Mouse (Mus musculus): ENCODE measurements around the gene Lmnb2. TPM values are rescaled to one million over a fixed set of nuclear protein-coding genes. Genes with fewer than 3 reads are reported as not detected.

Gene Lmnb2
- polyA plus RNA-seq, 1 experiment from 2014 or later, result 6.9 TPM

DNA sequence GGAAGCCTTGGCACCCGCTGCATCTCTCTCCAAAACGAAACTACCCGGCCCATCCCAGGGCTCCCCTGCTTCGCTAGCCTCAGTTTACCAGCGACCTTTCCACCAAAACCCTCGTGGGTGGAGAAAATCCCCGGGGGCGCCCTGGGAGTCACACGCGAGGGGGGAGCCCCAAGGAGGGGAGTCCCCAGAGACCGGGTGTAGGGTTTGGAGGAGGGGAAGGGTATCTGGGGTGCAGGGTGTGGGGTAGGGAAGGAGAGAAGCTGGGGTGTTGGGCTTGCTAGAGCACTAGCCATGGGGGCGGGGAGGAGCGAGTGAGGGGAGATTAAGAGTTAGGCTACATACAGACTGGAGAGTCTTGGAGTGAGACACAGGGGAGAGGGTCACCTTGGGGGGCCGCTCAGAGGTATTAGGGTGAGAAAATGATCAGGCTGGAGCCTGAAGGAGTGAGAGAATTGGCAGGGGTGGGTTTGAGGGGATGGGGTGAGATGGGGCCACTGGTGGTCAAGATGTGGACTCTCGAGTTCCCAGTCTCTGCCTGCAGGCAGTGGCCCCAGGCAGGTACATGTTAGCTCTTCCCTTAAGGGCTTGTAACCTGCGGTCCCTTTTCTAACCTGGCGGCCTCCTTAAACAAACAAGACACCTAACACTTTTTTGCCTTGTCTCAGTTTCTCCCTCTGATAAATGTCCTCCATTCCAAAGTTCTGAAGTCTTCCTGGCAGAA is 14.8 kb upstream of the Lmnb2 start:
- Histone ChIP-seq H3K27ac (ENCODE audit: low read length) (peak overlapping the region; percentile 63; the same call in 1 of the 2 replicates), H3K4me2 (replicated peaks; ENCODE audit: low read depth, low read length) (peak overlapping the region; percentile 81), H3K4me3 (ENCODE audit: low read depth, low read length) (peak overlapping the region; percentile 88), H3K4me1 (ENCODE audit: insufficient read depth, low read depth, low read length) (peaks cover 44% of the 10 kb centered on the region), H3K9ac (replicated peaks; ENCODE audit: low read depth) (peak overlapping the region; percentile 36; the same call in 1 of the 2 replicates), H3K36me3 (ENCODE audit: insufficient read depth, low read length) (no peaks in the 10 kb centered on the region), H3K27me3 (replicated peaks; ENCODE audit: insufficient read depth, low read length) (no peaks in the 10 kb centered on the region), H3K9me3 (ENCODE audit: low read length) (no peaks in the 10 kb centered on the region)
- 2% methylated on average over 17 of the region's 17 CpGs for WGBS
- ATAC-seq (no peak), DNase-seq (ENCODE audit: low spot score) (peak; percentile 44)
- TF ChIP-seq EP300 (IDR thresholded peaks at IDR 0.05) (no peak), CTCF (IDR thresholded peaks at IDR 0.05) (no peak)

DNA sequence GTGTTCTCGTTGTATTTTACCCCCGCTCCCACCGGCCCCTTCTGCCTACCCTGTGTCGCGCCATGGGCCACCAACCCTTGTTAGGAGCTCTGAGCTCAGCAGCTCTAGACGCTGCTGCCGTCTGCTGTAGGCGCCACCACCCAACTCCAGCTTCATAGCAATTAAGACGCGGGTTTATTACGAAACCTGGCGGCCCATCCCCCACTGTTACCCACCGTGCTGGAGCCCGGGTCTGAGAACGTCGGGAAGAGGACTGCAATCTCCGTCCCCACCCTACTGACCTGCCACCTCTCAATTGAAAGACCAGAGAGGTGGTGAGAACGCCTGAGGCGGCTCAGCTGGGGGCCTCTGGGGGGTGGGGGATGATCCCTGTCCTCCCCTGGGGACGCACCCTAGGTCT is 14.2 kb upstream of the Lmnb2 start:
- DNase-seq (ENCODE audit: low spot score), result peak; percentile 60
- H3K9ac ChIP-seq (replicated peaks; ENCODE audit: low read depth), result peak overlapping the region; percentile 36; the same call in 1 of the 2 replicates
- TF ChIP-seq CTCF (IDR thresholded peaks at IDR 0.05) (no peak), EP300 (IDR thresholded peaks at IDR 0.05) (no peak)
- H3K9me3 ChIP-seq (ENCODE audit: low read length), result no peaks in the 10 kb centered on the region
- peaks cover 37% of the 10 kb centered on the region for H3K4me1 ChIP-seq (ENCODE audit: insufficient read depth, low read depth, low read length)
- H3K4me2 ChIP-seq (replicated peaks; ENCODE audit: low read depth, low read length), result peak overlapping the region; percentile 81
- no peaks in the 10 kb centered on the region for H3K27me3 ChIP-seq (replicated peaks; ENCODE audit: insufficient read depth, low read length)
- peak overlapping the region; percentile 34 for H3K27ac ChIP-seq (ENCODE audit: low read length)
- ATAC-seq, result no peak
- no peaks in the 10 kb centered on the region for H3K36me3 ChIP-seq (ENCODE audit: insufficient read depth, low read length)
- 3% methylated on average over 20 of the region's 20 CpGs for WGBS
- peak overlapping the region; percentile 88 for H3K4me3 ChIP-seq (ENCODE audit: low read depth, low read length)

DNA sequence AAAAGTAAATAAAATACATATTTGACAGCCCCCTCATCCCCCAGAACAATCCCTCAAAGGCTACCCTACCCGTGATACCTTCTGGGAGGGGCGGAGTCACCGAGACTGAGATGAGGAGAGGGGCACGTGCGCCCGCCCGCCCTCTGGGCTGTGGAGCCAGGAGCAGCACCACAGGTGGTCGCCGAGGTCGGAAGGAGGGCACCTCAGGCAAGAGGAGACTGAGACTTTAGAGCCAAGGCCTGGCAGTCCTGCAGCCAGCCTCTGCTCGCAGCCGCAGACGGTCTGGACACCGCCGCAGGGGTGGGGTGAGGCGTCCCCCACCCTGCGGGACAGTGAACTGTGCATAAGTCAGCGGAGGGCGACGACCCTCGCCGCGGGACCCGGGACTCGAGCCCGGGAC is 13.7 kb upstream of the Lmnb2 start:
- TF ChIP-seq CTCF (IDR thresholded peaks at IDR 0.05), result no peak
- TF ChIP-seq EP300 (IDR thresholded peaks at IDR 0.05), result no peak
- ATAC-seq (no peak), DNase-seq (ENCODE audit: low spot score) (peak; percentile 8)
- Histone ChIP-seq H3K9ac (replicated peaks; ENCODE audit: low read depth) (peak overlapping the region; percentile 86), H3K27ac (ENCODE audit: low read length) (no peak overlapping the region), H3K36me3 (ENCODE audit: insufficient read depth, low read length) (no peaks in the 10 kb centered on the region), H3K9me3 (ENCODE audit: low read length) (no peaks in the 10 kb centered on the region), H3K4me2 (replicated peaks; ENCODE audit: low read depth, low read length) (peak overlapping the region; percentile 81), H3K27me3 (replicated peaks; ENCODE audit: insufficient read depth, low read length) (no peaks in the 10 kb centered on the region), H3K4me3 (ENCODE audit: low read depth, low read length) (peak overlapping the region; percentile 88), H3K4me1 (ENCODE audit: insufficient read depth, low read depth, low read length) (peaks cover 32% of the 10 kb centered on the region)
- 5% methylated on average over 25 of the region's 26 CpGs for WGBS

DNA sequence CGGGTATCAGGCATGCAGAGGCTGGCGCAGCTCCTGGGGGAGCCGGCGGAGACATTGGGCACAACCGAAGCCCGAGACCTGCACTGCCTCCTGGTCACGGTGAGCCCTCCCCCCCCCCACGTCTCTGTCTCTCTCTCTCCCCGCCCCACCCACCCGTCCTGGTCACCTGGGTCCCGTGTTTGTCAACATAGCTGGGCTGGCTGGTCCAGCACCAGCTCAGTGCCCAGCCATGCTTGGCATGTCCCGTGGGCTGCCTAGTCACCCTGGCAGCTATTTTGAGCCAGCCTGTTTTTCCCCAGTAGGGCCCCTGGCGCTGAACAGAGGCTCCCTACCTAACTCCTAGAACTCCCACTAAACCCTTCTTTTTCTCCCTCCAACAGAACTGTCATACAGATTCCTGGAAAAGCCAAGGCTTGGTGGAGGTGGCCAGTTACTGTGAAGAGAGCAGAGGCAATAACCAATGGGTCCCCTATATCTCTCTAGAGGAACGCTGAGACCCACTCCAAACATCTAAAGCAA is 13.2 kb upstream of the Lmnb2 start:
- H3K4me1 ChIP-seq (ENCODE audit: insufficient read depth, low read depth, low read length), result peaks cover 28% of the 10 kb centered on the region
- H3K4me3 ChIP-seq (ENCODE audit: low read depth, low read length), result peak overlapping the region; percentile 88
- H3K27ac ChIP-seq (ENCODE audit: low read length), result 0 out of 2 replicates have a peak overlapping the region, but pooled peaks have one; percentile 43
- DNase-seq (ENCODE audit: low spot score) (peak; percentile 12), ATAC-seq (no peak)
- 11% methylated on average over 11 of the region's 14 CpGs for WGBS
- peak overlapping the region; percentile 81 for H3K4me2 ChIP-seq (replicated peaks; ENCODE audit: low read depth, low read length)
- no peaks in the 10 kb centered on the region for H3K36me3 ChIP-seq (ENCODE audit: insufficient read depth, low read length)
- H3K27me3 ChIP-seq (replicated peaks; ENCODE audit: insufficient read depth, low read length), result no peaks in the 10 kb centered on the region
- no peak for TF ChIP-seq CTCF (IDR thresholded peaks at IDR 0.05)
- no peak for TF ChIP-seq EP300 (IDR thresholded peaks at IDR 0.05)
- H3K9me3 ChIP-seq (ENCODE audit: low read length), result no peaks in the 10 kb centered on the region
- H3K9ac ChIP-seq (replicated peaks; ENCODE audit: low read depth), result peak overlapping the region; percentile 86

DNA sequence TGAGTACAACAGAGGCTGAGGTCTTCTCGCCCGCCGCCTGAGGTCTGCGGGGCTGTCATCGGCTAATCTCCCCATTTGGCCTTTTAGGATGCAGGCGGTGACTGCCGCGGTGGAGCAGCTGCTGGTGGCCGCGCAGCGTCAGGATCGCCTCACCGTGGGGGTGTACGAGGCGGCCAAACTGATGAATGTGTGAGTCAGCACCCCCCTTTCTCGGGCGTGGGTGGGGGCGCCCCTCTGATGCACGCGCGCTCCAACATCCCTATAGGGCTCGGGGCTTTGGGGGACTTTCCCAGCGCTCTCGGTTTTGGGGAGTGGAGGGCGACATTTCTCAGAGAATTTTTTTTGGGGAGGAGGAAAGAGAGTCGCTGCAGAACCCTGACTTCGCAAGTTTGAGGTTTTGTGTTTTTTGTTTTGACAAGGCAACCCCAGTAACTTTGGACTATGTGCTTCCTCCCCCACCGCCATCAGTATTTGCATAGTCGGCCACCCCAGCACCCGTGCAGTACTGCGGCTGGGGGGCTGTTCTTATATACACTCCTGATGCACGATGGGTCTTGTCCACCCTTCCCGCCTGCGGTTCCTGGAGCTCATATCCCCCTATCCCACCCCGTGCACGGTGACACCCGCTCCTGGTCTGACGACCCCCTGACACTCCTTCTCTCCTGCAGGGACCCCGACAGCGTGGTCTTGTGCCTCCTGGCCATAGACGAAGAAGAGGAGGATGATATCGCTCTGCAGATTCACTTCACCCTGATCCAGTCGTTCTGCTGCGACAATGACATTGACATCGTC is 12.5 kb upstream of the Lmnb2 start:
- no peaks in the 10 kb centered on the region for H3K27me3 ChIP-seq (replicated peaks; ENCODE audit: insufficient read depth, low read length)
- peak; percentile 3; the same call in 1 of the 2 replicates for ATAC-seq
- no peaks in the 10 kb centered on the region for H3K9me3 ChIP-seq (ENCODE audit: low read length)
- under 1% methylated on average over 44 of the region's 45 CpGs for WGBS
- peak overlapping the region; percentile 68; the same call in 1 of the 2 replicates for H3K27ac ChIP-seq (ENCODE audit: low read length)
- peak overlapping the region; percentile 88 for H3K4me3 ChIP-seq (ENCODE audit: low read depth, low read length)
- H3K36me3 ChIP-seq (ENCODE audit: insufficient read depth, low read length), result no peaks in the 10 kb centered on the region
- H3K4me1 ChIP-seq (ENCODE audit: insufficient read depth, low read depth, low read length), result peaks cover 21% of the 10 kb centered on the region
- TF ChIP-seq CTCF (IDR thresholded peaks at IDR 0.05) (no peak), EP300 (IDR thresholded peaks at IDR 0.05) (no peak)
- H3K4me2 ChIP-seq (replicated peaks; ENCODE audit: low read depth, low read length), result peak overlapping the region; percentile 81
- H3K9ac ChIP-seq (replicated peaks; ENCODE audit: low read depth), result peak overlapping the region; percentile 86
- peak; percentile 50 for DNase-seq (ENCODE audit: low spot score)

Data from lung, postnatal 0 days (tissue).